Mouse (Mus musculus) ES-E14 (cell line): ENCODE measurements at regions not wholly inside any gene's neighbourhood (a gene's known extent, or its start where the extent isn't known, plus 50 kb on each side); places are given as distances from the start of the nearest gene placed in this dataset.

Experiments
- DNase-seq: peaks from one replicate; pipeline ENCODE4 v3.0.0-alpha.2; 2013; ENCODE audit warnings: low read depth, low spot score
- H3K27ac ChIP-seq: 2 replicates; pipeline ENCODE4 v1.5.1; 2012; ENCODE audit warnings: low read depth, mild to moderate bottlenecking, low read length, moderate library complexity, mixed read lengths; ENCODE audit not compliant: poor library complexity, insufficient read depth, severe bottlenecking
- H3K36me3 ChIP-seq: 2 replicates; pipeline ENCODE4 v1.6.1; 2012; ENCODE audit warnings: mild to moderate bottlenecking, low read length, moderate library complexity, mixed read lengths; ENCODE audit not compliant: control insufficient read depth, poor library complexity, insufficient read depth, severe bottlenecking
- H3K4me1 ChIP-seq, 2 experiments: fragments of 150-350 bp in 1 of 2; sonication (generic) in 1 of 2; 2 replicates each; pipeline ENCODE4 v1.6.1; 2012; ENCODE audit warnings: low read length in 2 of 2, mild to moderate bottlenecking in 1 of 2, mixed read lengths in 1 of 2; ENCODE audit not compliant: control insufficient read depth in 2 of 2, insufficient read depth in 2 of 2, poor library complexity in 1 of 2
- H3K4me3 ChIP-seq, 2 experiments: fragments of 150-350 bp in 1 of 2; sonication (generic) in 1 of 2; 2 replicates each; pipeline ENCODE4 v1.5.1; 2012; ENCODE audit warnings: low read length in 2 of 2, low read depth in 1 of 2, mild to moderate bottlenecking in 1 of 2, mixed read lengths in 1 of 2; ENCODE audit not compliant: insufficient read depth in 1 of 2, poor library complexity in 1 of 2, severe bottlenecking in 1 of 2
- H3K9ac ChIP-seq: 2 replicates; pipeline ENCODE4 v1.6.1; 2012; ENCODE audit warnings: low read depth, mild to moderate bottlenecking, low read length, mixed read lengths; ENCODE audit not compliant: poor library complexity, insufficient read depth, severe bottlenecking
- H3K9me3 ChIP-seq: fragments of 150-350 bp; sonication (generic); 2 replicates; pipeline ENCODE4 v1.6.1; 2012; ENCODE audit warnings: low read depth, mild to moderate bottlenecking, low read length; ENCODE audit not compliant: control insufficient read depth, insufficient read depth
- CHD2 ChIP-seq: IDR thresholded peaks from 2 replicates; pipeline ENCODE4 v1.6.1; 2014; ENCODE audit warnings: mild to moderate bottlenecking, low read depth, low read length, inconsistent platforms
- HCFC1 ChIP-seq: IDR thresholded peaks from 2 replicates; pipeline ENCODE4 v1.6.1; 2012; ENCODE audit warnings: low read length, inconsistent platforms, borderline replicate concordance; ENCODE audit not compliant: insufficient read depth
- MAFK ChIP-seq: IDR thresholded peaks from 2 replicates; pipeline ENCODE4 v1.6.1; 2014; ENCODE audit warnings: mild to moderate bottlenecking, low read depth, low read length, inconsistent platforms; ENCODE audit not compliant: insufficient read depth
- ZC3H11A ChIP-seq: IDR thresholded peaks from 2 replicates; pipeline ENCODE4 v1.6.1; 2012; ENCODE audit warnings: low read depth, mild to moderate bottlenecking, inconsistent platforms, low read length, borderline replicate concordance
- ZNF384 ChIP-seq: IDR thresholded peaks from 2 replicates; pipeline ENCODE4 v1.6.1; 2012; ENCODE audit warnings: low read depth, low read length, inconsistent platforms
- in situ Hi-C, 2 experiments: fragments of 600-800 bp; cut with MboI; formaldehyde crosslinking; loops; one replicate each; pipeline ENCODE4 v1.15.1; 2025; ENCODE audit warnings: low sequenced_read_pairs in 2 of 2, inconsistent platforms in 1 of 2; ENCODE audit not compliant: unreplicated experiment in 2 of 2

DNA sequence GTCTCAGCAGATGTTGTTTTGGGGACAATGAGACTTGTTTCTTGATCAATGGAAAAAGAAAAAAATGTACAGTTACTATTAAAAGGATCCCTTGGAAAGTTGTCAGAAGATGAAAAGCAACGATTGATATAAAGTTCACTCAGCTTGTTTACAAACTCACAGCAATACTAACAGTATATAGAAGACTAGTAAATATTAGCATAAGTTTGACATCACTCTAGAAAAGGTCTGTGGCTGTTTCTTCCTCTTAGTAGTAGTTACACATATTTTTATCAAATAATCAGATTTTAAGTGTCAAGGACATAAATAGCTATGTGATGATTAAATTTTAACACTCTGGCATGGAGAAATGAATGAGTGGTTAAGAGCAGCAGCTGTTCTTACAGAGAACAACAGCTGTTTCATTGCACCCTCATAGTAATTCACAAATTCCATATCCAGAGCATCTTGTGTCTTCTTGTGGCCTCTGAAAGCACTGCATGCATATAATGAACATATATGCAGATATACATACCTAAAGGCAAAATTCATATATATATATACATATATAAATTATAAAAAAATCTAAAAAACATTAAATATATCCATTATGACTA lies 179.1 kb upstream of the Pcdh10 start:
- TF ChIP-seq MAFK (no peak), ZNF384 (no peak), HCFC1 (no peak), ZC3H11A (no peak), CHD2 (no peak)
- H3K27ac ChIP-seq = no peak overlapping the region

DNA sequence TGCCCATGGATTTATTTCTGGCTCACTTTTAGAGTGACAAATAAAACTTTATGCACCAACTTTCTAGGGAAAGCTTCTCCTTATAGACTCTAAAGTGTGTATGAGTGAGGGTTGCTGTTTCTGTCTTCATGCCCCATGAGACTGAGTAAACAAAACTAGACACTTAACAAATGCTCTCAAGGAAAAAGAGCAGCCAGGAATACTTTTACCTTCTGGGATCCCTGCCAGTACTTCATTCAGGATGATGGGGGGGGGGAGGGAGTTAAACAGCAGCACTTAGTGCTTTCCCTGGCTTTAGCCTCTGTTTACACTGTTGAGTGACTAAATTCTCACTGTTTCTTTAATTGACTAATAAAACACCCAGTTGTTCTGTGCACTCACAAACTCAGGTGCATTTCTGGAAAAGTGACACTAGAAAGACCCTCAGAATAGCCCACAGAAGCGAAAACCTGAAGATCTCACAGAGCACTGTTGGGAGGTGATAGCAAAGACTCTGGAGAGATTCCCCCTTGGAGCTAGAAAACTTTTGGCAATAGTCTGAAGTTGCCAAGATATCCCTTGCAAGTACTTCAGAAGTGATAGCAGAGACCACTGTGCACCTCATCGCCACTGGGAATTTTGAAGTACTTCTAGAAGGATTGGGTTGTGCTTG lies 173.7 kb upstream of the Pcdh10 start:
- no peaks in the 10 kb centered on the region for H3K4me1 ChIP-seq
- TF ChIP-seq MAFK = no peak
- TF ChIP-seq HCFC1 = no peak
- TF ChIP-seq ZC3H11A = no peak
- no peak for TF ChIP-seq ZNF384
- TF ChIP-seq CHD2 = no peak
- H3K9me3 ChIP-seq = no peaks in the 10 kb centered on the region
- no peak overlapping the region for H3K27ac ChIP-seq
- H3K4me3 ChIP-seq = no peak overlapping the region
- H3K9ac ChIP-seq = no peak overlapping the region
- in situ Hi-C loops = no loop called here
- H3K36me3 ChIP-seq = no peaks in the 10 kb centered on the region
- DNase-seq = no peak

More for the DNA sequence above, 179.1 kb upstream of the Pcdh10 start:
- in situ Hi-C loops = no loop called here
- Histone ChIP-seq H3K9ac (no peak overlapping the region), H3K9me3 (no peaks in the 10 kb centered on the region), H3K4me1 (no peaks in the 10 kb centered on the region), H3K4me3 (no peak overlapping the region), H3K36me3 (no peaks in the 10 kb centered on the region)
- DNase-seq = no peak

DNA sequence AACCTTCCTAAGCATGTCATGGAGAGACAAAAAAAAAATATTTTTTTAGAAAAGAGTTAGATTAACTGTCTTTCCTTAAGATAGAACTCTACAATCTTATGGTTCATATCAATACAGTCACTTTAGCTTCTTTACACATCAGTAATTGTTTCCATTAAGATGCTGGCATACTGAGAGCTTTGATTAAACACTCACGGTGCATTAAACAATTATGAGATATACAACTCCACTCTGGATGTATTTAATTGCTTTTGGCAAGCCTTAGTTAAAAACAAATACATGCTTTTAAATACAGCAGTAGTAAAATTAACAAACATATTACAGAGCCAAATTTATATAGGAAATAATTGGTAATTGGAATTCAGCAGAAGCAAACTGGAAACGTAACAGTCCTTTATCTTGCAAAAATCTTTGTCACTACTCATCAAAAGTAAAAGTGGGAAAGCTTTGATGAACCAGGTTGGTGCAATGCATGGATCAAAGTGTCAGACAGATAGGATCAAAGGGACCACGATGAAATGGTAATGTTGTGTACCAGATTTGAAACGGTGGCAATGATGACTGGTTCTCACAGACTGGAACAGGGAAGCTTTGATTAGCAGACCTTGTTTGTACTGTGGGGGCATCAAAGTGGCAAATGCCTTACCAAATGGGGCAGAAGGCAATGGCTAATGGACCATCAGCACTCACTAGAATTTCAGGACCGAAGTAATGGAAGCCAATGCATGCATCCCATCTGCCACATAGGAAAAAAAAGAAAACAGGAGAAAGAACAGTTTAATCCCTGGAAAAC lies 146.4 kb upstream of the Pcdh10 start:
- in situ Hi-C loops = no loop called here
- TF ChIP-seq ZNF384 (no peak), HCFC1 (no peak), MAFK (no peak), ZC3H11A (no peak), CHD2 (no peak)

DNA sequence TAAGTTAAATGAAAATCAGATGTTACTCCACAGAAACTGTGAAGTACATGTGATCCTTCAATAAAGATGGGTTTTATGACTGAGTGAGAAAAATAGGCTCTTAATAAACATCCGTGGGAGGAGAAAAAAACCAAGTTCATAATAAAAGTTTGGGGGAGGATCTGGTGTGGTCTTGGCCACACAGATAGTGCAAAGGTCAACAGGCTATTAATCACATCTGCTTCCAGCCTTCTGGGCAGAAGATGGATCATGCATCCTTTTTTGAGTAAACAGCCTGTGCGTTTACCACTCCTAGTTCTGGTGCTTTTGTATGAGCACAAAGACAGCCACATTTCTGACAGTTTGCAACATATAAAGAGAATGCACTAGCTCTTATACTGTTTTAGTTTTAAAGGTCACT lies 139.7 kb upstream of the Pcdh10 start:
- no peak for TF ChIP-seq CHD2
- TF ChIP-seq ZC3H11A = no peak
- no peak for TF ChIP-seq HCFC1
- no peak for TF ChIP-seq MAFK
- no peak for TF ChIP-seq ZNF384
- DNase-seq = no peak
- H3K4me1 ChIP-seq = no peaks in the 10 kb centered on the region
- H3K4me3 ChIP-seq = no peak overlapping the region
- no peaks in the 10 kb centered on the region for H3K9me3 ChIP-seq
- no peaks in the 10 kb centered on the region for H3K36me3 ChIP-seq
- H3K9ac ChIP-seq = no peak overlapping the region
- in situ Hi-C loops = no loop called here
- H3K27ac ChIP-seq = no peak overlapping the region

More for the DNA sequence above, 146.4 kb upstream of the Pcdh10 start:
- no peaks in the 10 kb centered on the region for H3K4me1 ChIP-seq
- no peaks in the 10 kb centered on the region for H3K9me3 ChIP-seq
- no peak overlapping the region for H3K27ac ChIP-seq
- no peak overlapping the region for H3K4me3 ChIP-seq
- H3K9ac ChIP-seq = no peak overlapping the region
- H3K36me3 ChIP-seq = no peaks in the 10 kb centered on the region
- DNase-seq = no peak
